Mouse (Mus musculus) retina, embryonic 14.5 days (tissue): ENCODE results near the gene Grik4.

Source experiments
- DNase-seq: peaks from one replicate; pipeline ENCODE4 v3.0.0-alpha.2; 2015; ENCODE audit warnings: low spot score

The Grik4 gene

GRCm38 (mm10) chr9:42573616-42574350, 370.5 kb downstream of the Grik4 start:
- DNase-seq = peak; percentile 26

GRCm38 (mm10) chr9:42573180-42573579, 371.1 kb downstream of the Grik4 start:
- peak; percentile 88 for DNase-seq

- DNase-seq = no peak
Observed at GRCm38 (mm10) chr9:42565921-42566320, 378.4 kb downstream of the Grik4 start.

GRCm38 (mm10) chr9:42555186-42555585, 389.1 kb downstream of the Grik4 start:
- DNase-seq = no peak

- peak; percentile 82 for DNase-seq
Observed at GRCm38 (mm10) chr9:42550116-42550515, 394.2 kb downstream of the Grik4 start.

GRCm38 (mm10) chr9:42548981-42549380, 395.3 kb downstream of the Grik4 start:
- DNase-seq = no peak

- no peak for DNase-seq
Observed at GRCm38 (mm10) chr9:42544521-42544920, 399.8 kb downstream of the Grik4 start.

GRCm38 (mm10) chr9:42533491-42533890, 410.8 kb downstream of the Grik4 start:
- DNase-seq = no peak

GRCm38 (mm10) chr9:42533041-42533440, 411.3 kb downstream of the Grik4 start:
- no peak for DNase-seq

- no peak for DNase-seq
Observed at GRCm38 (mm10) chr9:42531951-42532350, 412.3 kb downstream of the Grik4 start.

- DNase-seq = no peak
Observed at GRCm38 (mm10) chr9:42530221-42531152, 413.8 kb downstream of the Grik4 start.

GRCm38 (mm10) chr9:42520587-42521084, 423.7 kb downstream of the Grik4 start:
- peak; percentile 57 for DNase-seq

GRCm38 (mm10) chr9:42518163-42518562, 426.1 kb downstream of the Grik4 start:
- DNase-seq = no peak

GRCm38 (mm10) chr9:42513159-42513558, 431.1 kb downstream of the Grik4 start:
- no peak for DNase-seq

GRCm38 (mm10) chr9:42512312-42512711, 432.0 kb downstream of the Grik4 start:
- DNase-seq = no peak

- DNase-seq = no peak
Observed at GRCm38 (mm10) chr9:42508235-42508634, 436.1 kb downstream of the Grik4 start.

- no peak for DNase-seq
Observed at GRCm38 (mm10) chr9:42507709-42508108, 436.6 kb downstream of the Grik4 start, which contains the start of gene Tbcel. Gene Tbcel, minus strand, starts transcription at chr9:42507809.

GRCm38 (mm10) chr9:42507022-42507421, 437.3 kb downstream of the Grik4 start:
- DNase-seq = no peak

- DNase-seq = no peak
Observed at GRCm38 (mm10) chr9:42504971-42505510, 439.3 kb downstream of the Grik4 start.

- DNase-seq = no peak
Observed at GRCm38 (mm10) chr9:42504559-42504958, 439.7 kb downstream of the Grik4 start.

- DNase-seq = no peak
Observed at GRCm38 (mm10) chr9:42503709-42504108, 440.6 kb downstream of the Grik4 start.

GRCm38 (mm10) chr9:42496296-42496695, 448.0 kb downstream of the Grik4 start:
- DNase-seq = no peak
